ENCODE assay signal across 8 mouse cellular contexts in genomic region chr12:108793453-108793941, GRCm38 (mm10). TPM values are rescaled to one million over a fixed set of nuclear protein-coding genes. Genes with fewer than 3 reads are reported as not detected.
DNase-seq lines count a peak whose midpoint lies in the region; ATAC-seq and TF ChIP-seq lines count a peak whose summit lies in the region.

No protein-coding gene starts in this region.

- no peaks in the 10 kb centered on the region for H3K27me3 ChIP-seq in liver, embryonic 12.5 days (replicated peaks)

- H3K36me3 ChIP-seq in liver, embryonic 12.5 days = peaks cover 14% of the 10 kb centered on the region

- peak overlapping the region; percentile 98 for H3K9ac ChIP-seq in liver, embryonic 12.5 days

- no peak for TF ChIP-seq POLR2A in olfactory bulb, adult 2 months (IDR thresholded peaks at IDR 0.05; ENCODE audit: insufficient read depth, low read depth, low read length)

- peak overlapping the region; percentile 100 for H3K27ac ChIP-seq in liver, embryonic 12.5 days
- peak overlapping the region; percentile 86 for H3K27ac ChIP-seq in olfactory bulb, adult 2 months (ENCODE audit: insufficient read depth, low read depth, low read length)

- TF ChIP-seq CTCF in olfactory bulb, adult 2 months (IDR thresholded peaks at IDR 0.05; ENCODE audit: insufficient read depth, low read depth, low read length) = no peak

- peak; percentile 4 for DNase-seq in embryo, embryonic 10.5 days (ENCODE audit: low spot score)
- no peak for DNase-seq in embryo, embryonic 11 days
- DNase-seq in cerebellum, adult 11-12 months = peak; percentile 73
- DNase-seq in gastrocnemius, postnatal 10 days = peak; percentile 42
- DNase-seq in kidney, adult 9 months = peak; percentile 35
- DNase-seq in thymus, postnatal 25 days = peak; percentile 41

- WGBS in liver, embryonic 12.5 days (ENCODE audit: insufficient replicate concordance) = under 1% methylated on average over 63 of the region's 71 CpGs
- WGBS in olfactory bulb, adult 2 months = under 1% methylated on average over 68 of the region's 71 CpGs

- H3K9me3 ChIP-seq in liver, embryonic 12.5 days (replicated peaks) = no peaks in the 10 kb centered on the region

- peak overlapping the region; percentile 77 for H3K4me2 ChIP-seq in liver, embryonic 12.5 days

- ATAC-seq in liver, embryonic 12.5 days = no peak

- H3K4me1 ChIP-seq in liver, embryonic 12.5 days = peaks cover 61% of the 10 kb centered on the region
- H3K4me1 ChIP-seq in olfactory bulb, adult 2 months (ENCODE audit: control insufficient read depth, insufficient read depth, low read length) = no peaks in the 10 kb centered on the region; the same call in 1 of the 2 replicates

- peak overlapping the region; percentile 99 for H3K4me3 ChIP-seq in liver, embryonic 12.5 days
- H3K4me3 ChIP-seq in olfactory bulb, adult 2 months (ENCODE audit: insufficient read depth, low read depth, low read length) = peak overlapping the region; percentile 97

RNA-seq across cellular contexts. Expression of gene Yy1, which starts 0.7 kb away (rescaled TPM):
- total RNA-seq in gastrocnemius, postnatal 10 days (2021) = 10 to 100 TPM; 25.0 to 35.5 TPM
- polyA plus RNA-seq in liver, embryonic 12.5 days (2016; fragmentation: Nextera tagmentation; extraction: Ambion mirVana) = 13.1 and 14.6 TPM in 2 replicates
- polyA plus RNA-seq in olfactory bulb, adult 2 months (2012; ENCODE audit: insufficient read depth, insufficient read length, low replicate concordance, missing spikeins) = 177 TPM in 1 of 2 replicates, not detected in the other

RNA-seq across cellular contexts. Expression of gene Slc25a29, which starts 42.2 kb away (rescaled TPM):
- total RNA-seq in gastrocnemius, postnatal 10 days (2021) = 1 to 10 TPM; 4.6 to 4.7 TPM
- 1.6 and 1.8 TPM in 2 replicates for polyA plus RNA-seq in liver, embryonic 12.5 days (2016; fragmentation: Nextera tagmentation; extraction: Ambion mirVana)
- not detected in 2 replicates for polyA plus RNA-seq in olfactory bulb, adult 2 months (2012; ENCODE audit: insufficient read depth, insufficient read length, low replicate concordance, missing spikeins)

RNA-seq across cellular contexts. Expression of gene Slc25a47, which starts 42.3 kb away (rescaled TPM):
- total RNA-seq in gastrocnemius, postnatal 10 days (2021) = 1 to 10 TPM; 5.2 to 9.1 TPM
- 2.4 and 2.7 TPM in 2 replicates for polyA plus RNA-seq in liver, embryonic 12.5 days (2016; fragmentation: Nextera tagmentation; extraction: Ambion mirVana)
- polyA plus RNA-seq in olfactory bulb, adult 2 months (2012; ENCODE audit: insufficient read depth, insufficient read length, low replicate concordance, missing spikeins) = not detected in 2 replicates
